Mouse (Mus musculus) layer of hippocampus, adult 9-11 months (tissue): ENCODE measurements around the gene Wbp2.

ENCODE experiments used
- DNase-seq: peaks from one replicate; pipeline ENCODE4 v3.0.0; 2022

The Wbp2 gene

GRCm38 (mm10) chr11:116029086-116029865, 57.5 kb downstream of the Wbp2 start:
- DNase-seq: no peak
